Mouse (Mus musculus) left cerebral cortex, postnatal 10 days (tissue): ENCODE data around the gene Washc4. TPM values are rescaled to one million over a fixed set of nuclear protein-coding genes. Genes with fewer than 3 reads are reported as not detected.

Experiments used
- DNase-seq, 2 experiments: peaks; one replicate each; pipeline ENCODE4 v3.0.0; 2021 to 2022; ENCODE audit warnings: low spot score in 2 of 2, mixed read lengths in 1 of 2; ENCODE audit errors: extremely low spot score in 1 of 2
- intact Hi-C: fragments of 180-260 bp; cut with DNase I; formaldehyde crosslinking; loops from one replicate; pipeline ENCODE4 v1.15.1; 2025
- total RNA-seq, 2 experiments: library from RNA; stranded (reverse); gene quantifications; 2 replicates each; pipeline ENCODE4 v1.2.3; 2021

Gene Washc4
- total RNA-seq, 2 experiments from 2014 or later = 20.9 to 21.3 TPM

DNA sequence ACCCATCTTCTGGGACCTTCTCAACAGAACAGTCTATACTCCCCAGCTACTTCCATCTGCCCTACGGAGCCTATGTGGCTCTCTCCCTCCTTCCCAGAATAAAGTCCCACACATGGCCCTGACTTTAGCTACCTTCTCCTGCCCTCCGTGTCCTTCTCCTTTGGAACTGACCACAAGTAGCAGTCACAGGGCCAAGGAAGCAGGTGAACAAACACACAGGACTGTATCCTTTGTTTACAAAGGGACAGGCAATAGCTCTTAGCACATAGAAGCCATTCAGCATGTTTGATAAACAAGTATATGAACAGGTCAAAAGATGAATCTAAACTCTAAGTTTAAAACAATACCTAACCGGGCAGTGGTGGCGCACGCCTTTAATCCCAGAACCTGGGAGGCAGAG lies 86.3 kb downstream of the Washc4 start:
- intact Hi-C loops = no loop called here
- no peak for DNase-seq

DNA sequence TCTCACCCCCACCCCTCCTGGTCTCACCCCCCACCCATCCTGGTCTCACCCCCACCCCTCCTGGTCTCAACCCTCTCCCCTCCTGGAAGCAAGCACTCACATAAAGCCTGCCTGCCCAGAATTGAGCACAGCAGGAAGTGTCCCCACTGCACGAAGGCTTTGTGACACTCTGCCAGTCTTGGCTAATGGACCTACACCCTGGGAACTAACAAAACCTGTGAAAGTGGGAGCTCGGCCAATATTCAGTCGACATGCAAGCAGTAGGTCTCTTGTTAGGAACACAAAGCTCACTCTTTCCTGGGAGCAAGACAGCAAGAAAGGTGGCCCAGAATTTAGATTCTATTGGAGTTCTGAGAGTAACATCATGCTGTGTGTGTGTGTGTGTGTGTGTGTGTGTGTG lies 87.3 kb downstream of the Washc4 start:
- DNase-seq = peak; percentile 61 to 68
- intact Hi-C loops = no loop called here

DNA sequence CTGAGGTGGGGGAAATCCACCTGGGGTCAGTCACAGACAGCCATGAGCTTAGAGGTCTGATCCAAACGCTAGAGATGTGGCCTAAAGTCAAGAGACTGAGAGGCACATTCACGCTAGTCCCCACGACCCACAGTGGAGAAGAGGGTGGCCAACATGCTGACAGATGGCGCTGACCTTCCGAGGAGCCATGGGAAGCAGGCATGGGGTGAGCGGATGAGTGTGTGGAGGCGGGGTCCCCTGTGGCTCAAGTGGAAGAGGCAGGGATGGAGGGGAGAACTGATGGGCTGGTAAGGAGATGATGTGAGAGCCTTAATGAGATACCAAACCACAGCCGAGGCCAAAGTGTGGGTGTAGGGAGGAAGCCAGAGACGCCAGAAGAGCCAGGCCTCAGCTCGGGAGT lies 88.2 kb downstream of the Washc4 start:
- intact Hi-C loops = no loop called here
- DNase-seq = no peak

DNA sequence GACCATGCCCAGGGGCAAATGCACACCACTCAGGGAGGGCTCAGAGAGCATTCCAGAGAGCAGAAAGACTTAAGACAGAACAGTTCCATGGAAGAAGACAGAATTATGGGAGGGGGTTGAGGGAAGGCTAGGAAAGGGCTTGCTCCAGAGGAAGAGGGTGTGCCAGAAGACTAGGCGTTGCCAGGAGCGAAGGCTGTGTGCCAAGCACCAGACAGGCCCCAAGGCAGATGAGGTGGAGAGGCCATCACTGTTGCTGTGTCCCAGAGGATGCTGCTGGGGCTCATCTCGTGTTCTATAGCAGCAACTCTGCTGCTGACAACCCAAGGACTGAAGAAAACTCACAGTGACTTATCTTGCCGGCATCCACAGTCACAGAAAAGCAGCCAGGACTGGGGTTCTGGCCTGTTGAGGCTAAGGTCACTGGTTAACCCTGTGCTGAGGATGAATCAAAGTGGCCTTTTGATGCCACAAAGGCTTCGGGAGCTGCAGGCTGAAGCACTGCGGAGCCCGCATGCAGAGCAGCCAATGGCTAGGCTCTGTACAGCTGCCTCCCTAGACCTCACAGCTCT lies 89.3 kb downstream of the Washc4 start:
- intact Hi-C loops = no loop called here
- no peak for DNase-seq

DNA sequence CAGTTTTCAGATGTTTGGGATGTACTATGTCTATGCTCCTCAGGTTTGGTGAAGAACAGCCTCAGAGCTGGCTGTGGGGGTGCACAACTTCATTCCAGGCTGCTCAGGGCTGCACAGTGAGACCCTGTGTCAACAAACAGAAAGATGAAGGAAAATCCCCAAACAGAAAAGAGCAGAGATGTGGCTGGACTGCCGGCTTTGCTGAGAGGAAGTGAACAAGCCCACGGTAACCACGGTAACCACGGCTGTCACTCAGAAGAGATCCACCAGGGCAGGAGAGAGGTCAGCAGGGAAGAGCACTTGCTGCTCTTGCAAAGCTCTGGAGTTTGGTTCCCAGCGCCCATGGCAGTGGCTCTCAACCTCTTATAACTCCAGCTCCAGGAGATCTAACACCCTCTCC lies 90.9 kb downstream of the Washc4 start:
- intact Hi-C loops = no loop called here
- peak in 1 of 2 experiments; percentile 76 for DNase-seq

DNA sequence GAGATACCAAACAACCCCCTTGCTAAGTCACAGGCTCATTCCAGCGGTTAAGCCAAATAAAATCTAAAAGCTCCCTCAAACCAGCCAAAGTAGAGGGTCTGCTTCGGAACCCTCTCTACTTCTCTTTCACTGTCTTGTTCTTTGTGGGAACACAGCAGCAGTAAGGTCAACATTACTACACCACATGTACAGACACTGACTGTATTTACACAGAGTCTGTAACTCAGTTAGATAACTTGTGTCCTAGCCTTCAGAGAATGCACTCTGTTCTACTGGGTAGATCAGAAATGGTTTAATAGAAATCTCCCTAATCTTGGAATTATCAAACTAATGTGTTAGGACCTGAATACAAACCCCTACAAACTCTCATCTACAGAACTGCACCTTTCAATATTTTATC lies 92.6 kb downstream of the Washc4 start:
- intact Hi-C loops = no loop called here
- no peak for DNase-seq

DNA sequence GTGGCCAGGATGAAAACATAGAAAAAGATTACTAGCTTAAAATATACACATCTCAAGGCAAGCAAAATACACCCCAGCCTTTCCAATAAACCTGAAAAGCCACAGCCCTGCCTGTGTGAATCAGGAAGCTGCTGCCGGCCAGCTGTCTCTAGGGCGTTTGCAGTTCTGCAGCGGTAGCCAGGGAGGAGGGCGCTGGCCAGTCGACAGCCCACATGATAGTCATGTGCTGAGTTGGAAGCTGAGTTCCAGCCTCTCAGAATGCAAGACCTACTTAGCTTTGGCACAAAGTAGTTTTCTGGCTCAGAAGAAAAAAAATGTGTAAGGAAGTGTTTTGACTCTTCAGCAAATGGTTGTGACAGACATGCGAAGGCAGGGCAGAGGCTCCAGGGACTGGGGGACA lies 93.7 kb downstream of the Washc4 start:
- DNase-seq = peak; percentile 72 to 88
- intact Hi-C loops = no loop called here

DNA sequence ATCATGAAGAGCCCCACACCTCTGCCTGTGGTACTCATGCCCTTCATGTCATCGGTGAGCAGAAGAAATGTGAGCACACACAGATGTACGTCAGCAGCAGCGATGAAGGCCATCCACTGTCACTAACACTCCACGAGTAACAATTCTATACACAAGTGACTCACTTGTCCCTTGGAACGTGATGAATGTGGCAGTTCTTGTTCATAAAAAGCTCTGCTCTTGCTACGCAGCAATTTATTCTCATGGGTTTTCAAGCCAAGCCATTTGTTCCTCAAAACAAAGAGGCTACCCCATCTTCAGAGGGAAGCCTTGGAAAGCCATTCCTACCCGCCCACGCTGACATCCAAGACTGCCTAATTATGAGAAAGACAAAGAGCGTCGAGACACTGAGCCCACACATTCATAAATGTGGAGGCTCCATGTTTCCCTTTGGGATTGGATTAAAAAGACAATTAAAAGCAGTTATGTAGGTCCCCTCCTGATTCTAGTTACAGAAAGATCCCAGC lies 96.4 kb downstream of the Washc4 start:
- DNase-seq = peak in 1 of 2 experiments; percentile 53
- intact Hi-C loops = loop anchor here (10.0 kb wide), 1 partner anchor 85 kb away; the partner anchor contains the start of gene 1500009L16Rik

DNA sequence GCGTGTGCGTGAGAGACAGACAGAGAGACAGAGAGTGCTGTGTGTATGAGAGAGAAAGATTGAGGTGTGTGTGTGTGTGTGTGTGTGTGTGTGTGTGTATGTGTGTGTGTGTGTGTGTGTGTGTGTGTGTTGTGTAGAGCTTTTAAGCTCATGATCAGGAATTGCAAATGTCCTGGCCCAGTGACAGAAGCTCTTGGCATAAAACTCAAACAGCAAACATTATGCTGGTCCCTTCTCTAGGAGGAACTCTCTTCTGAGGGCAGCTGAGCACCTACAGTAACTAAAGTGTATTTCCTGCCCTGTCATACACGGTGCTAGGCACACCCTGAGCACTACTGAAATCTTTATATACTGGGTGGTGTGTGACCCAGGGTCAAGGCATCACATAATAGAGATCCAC lies 98.1 kb downstream of the Washc4 start:
- intact Hi-C loops = loop anchor here (10.0 kb wide), 1 partner anchor 83 kb away; the partner anchor contains the start of gene 1500009L16Rik
- DNase-seq = no peak

DNA sequence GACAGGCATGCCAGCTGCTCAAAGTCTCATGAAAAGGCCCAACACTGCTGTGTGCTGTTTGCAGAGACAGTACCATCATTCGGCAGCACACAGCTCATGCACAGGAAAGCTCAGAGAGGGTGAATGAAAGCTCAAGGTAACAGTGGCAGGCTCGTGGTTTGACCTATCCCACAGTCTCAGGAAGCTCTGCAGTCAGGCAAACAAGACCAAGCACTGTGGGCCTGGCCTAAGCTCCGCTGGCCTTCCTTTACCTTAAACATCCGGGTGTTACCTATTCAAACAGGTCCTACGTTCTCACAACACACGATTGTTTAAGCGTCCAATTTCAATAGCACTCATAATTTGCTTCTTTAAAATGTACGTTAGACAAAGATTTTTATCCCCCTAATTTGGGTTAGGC lies 100.6 kb downstream of the Washc4 start:
- no peak for DNase-seq
- intact Hi-C loops = loop anchor here (10.0 kb wide), 1 partner anchor 81 kb away; the partner anchor contains the start of gene 1500009L16Rik

DNA sequence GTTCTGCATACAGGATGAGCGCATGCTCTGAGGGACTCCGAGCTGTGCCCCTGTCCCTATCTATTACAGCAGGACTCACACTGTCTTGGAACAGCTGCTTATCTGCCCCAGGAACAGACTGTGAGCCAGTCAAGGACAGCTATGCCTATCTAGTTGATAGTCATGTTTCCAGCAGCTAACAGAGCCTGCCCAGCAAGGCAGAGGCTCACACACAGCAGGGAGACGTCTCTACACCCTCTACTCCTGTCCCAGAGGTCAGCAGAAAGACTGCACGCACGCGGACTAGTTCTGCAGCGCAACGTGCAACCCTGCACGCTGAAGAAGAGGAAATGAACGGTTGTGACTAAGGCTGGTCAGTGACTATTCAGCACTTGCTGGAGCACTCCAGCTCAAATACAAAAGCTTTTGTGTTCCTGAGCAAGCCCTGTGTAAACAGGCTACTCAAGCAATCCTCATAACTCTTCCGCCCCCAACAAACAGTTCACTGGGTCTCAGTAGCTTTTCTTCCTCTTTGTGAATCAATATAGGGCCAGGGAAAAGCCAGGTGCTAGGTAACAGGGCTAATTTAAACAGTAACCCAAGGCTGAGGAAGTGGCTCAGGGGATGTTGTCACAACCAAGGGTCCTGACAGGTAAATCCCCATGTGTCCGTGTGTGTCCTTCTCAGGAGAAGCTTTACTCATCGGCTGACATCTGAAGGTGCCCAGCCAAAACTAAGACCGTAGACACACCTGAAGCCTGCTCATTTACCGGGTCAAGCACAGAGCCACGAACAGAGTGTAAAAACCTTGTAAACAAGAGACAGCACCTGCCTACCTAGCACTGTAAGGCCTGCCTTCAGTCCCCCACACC lies 101.5 kb downstream of the Washc4 start:
- intact Hi-C loops = loop anchor here (10.0 kb wide), 1 partner anchor 80 kb away; the partner anchor contains the start of gene 1500009L16Rik
- no peak for DNase-seq

DNA sequence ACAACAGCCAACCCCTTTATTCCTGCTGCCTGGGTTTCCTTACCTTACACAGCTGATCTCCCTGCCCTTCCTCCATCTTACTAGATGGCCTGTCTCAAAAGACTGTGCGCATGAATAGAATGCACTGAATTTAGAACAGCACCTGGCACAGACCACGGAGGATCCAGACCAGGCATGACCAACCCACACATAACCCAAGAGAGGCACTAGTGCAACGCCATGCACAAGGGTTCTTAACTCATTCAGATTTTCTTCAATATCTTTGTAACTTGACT lies 102.1 kb downstream of the Washc4 start:
- no peak for DNase-seq

More for the DNA sequence above, 102.1 kb downstream of the Washc4 start:
- intact Hi-C loops = loop anchor here (10.0 kb wide), 1 partner anchor 79 kb away; the partner anchor contains the start of gene 1500009L16Rik

Other genes starting within 250 kb of the Washc4 start
- gene Slc41a2, start 205.9 kb upstream of the Washc4 start, total RNA-seq = 10 to 100 TPM; 35.6 to 37.7 TPM
- gene D10Wsu102e, start 183.5 kb upstream of the Washc4 start, total RNA-seq = 1 to 10 TPM; 2.8 to 3.3 TPM
- gene Aldh1l2, start 9.6 kb upstream of the Washc4 start, total RNA-seq = 1 to 10 TPM; 6.9 to 8.2 TPM
- 10 to 100 TPM; 31.1 to 31.9 TPM for gene Appl2, start 105.0 kb downstream of the Washc4 start, total RNA-seq
- 10 to 100 TPM; 43.1 to 44.4 TPM for gene 1500009L16Rik, start 179.1 kb downstream of the Washc4 start, total RNA-seq